Mouse (Mus musculus): Measurements from ENCODE around the gene Cend1.
A peak's percentile ranks its signal among the peaks of the same experiment; 100 is the strongest.
"Not testable (repeated sequence)": the region's sequence is repeated elsewhere in the genome, so short reads cannot be mapped to it uniquely, and the experiment has no call there.

Gene Cend1

DNA sequence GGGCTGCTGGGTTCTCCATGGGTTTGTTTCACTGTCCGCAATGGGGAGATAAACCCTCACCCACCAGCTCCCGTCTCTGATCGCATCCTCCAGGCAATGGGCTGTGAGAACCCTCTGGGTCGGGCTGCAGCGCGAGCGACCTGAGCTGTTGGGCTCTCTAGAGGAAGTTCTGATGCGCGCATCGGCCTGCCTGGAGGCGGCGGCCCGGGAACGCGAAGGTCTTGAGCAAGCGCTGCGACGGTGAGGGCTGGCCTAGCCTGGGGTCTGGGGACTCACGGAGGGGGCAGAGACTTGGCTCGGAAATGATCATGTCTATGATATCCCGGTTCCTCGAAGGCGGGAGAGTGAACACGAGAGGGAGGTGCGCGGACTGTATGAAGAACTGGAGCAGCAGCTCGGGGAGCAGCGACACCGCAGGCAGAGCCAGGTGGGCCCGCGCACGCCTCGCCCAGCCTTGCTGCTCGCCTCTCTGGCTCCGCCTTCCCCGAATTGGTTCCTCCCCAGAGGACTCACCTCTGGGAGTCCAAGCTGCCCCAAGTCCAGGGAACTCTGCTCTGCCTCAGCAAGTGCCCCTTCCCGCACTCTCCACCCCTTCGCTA lies 35.4 kb upstream of the Cend1 start:
- DNase-seq = no peak

GRCm38 (mm10) chr7:141463824-141464602 lies 34.7 kb upstream of the Cend1 start:
- no peak for DNase-seq

DNA sequence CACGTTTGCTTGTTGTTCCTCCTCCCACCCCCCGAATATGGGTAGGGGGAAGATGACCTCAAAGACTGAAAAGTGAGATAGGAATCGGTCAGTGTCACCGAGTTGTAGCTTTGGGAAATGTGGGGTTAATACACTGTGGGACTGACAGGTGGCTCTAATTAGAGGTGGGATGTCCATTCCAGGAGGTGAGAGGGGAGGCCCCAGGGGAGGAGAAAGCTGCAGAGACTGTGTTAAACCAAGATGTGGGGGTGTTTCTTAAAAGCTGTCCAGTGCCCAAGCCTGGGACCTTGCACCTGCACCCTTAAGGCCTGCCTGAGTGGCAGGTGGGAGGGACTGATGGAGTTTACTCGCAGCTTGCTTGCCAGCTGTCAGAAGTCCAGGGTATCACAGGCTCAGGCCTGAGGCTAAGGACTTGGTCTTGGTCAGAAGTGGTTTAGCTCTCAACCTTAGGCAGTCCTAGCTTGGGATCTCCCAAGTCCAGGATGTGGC lies 33.1 kb upstream of the Cend1 start:
- DNase-seq = no peak

DNA sequence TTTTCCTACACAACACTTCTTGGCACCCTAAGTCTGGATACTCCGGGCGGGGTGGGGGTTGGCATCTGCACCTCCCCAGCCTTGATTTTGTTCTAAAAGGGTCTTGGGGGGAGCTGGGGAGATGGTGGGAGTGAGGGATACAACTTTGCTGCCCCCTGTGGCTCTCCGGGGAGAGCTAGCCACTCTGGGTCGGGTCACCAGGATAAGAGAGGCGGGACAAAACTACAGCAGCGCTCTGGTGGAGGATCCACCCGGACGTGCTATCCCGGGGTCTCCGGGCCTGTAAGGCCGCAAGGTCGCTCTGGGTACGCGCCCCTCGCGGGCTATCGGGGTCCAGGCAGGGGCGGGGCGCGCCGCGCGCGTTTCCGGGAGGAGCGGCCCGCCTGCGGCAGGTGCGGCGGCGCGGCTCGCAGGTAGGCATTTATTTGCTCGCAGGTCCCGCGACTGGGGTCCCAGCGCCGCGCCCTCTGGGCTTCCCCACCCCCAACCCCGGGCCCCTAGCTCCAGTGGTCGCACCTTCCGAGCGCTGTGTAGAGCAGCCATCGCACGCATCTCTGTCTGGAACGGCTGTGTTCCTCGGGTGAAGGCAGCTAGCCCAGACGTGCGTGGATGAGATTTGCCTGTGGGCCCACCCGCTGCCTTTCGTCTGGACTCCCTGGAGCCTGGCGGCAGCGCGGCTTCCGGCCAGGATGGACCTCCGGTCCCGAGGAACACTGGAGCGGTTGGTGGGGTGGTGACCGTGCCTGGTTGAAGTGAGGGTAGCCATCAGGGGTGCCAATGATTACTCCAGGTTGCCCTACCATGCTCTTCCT lies 32.4 kb upstream of the Cend1 start:
- no peak for DNase-seq

GRCm38 (mm10) chr7:141460391-141461113 lies 31.3 kb upstream of the Cend1 start, which contains the start of gene Cracr2b:
Gene Cracr2b (plus strand): TSS chr7:141461094.
- DNase-seq = peak; percentile 80

- no peak for DNase-seq
Measured at GRCm38 (mm10) chr7:141460001-141460390, 30.7 kb upstream of the Cend1 start.

DNA sequence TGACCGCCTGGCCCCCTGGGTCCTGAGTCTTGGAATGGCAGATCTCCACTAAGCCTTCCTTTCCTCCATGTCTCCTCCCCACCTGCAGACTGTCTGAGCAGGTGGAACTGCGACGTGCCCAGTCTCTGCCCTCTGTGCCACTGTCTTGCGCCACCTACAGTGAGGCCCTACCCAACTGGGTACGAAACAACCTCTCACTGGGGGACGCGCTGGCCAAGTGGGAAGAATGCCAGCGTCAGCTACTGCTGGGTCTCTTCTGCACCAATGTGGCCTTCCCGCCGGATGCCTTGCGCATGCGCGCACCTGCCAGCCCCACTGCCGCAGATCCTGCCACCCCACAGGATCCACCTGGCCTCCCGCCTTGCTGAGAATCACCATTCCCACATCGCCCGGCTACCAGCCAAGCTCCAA lies 30.0 kb upstream of the Cend1 start:
- no peak for DNase-seq

DNA sequence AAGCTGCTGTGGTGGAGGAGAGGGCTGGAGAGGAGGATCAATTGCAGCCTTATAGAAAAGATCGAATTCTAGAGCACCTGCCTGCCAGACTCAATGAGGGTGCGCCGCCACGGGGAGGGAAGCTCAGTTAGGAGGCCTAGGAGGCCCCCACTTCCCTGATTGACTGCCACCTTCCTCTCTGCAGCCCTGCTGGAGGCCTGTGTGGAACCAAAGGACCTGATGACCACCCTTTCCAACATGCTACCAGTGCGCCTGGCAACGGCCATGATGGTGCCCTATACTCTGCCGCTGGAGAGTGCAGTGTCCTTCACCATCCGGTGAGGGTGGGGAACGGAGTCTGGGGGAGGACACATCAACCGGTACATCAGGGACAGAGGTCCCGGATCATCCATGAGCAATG lies 29.4 kb upstream of the Cend1 start:
- DNase-seq = no peak

- no peak for DNase-seq
Measured at GRCm38 (mm10) chr7:141457986-141458660, 28.8 kb upstream of the Cend1 start.

DNA sequence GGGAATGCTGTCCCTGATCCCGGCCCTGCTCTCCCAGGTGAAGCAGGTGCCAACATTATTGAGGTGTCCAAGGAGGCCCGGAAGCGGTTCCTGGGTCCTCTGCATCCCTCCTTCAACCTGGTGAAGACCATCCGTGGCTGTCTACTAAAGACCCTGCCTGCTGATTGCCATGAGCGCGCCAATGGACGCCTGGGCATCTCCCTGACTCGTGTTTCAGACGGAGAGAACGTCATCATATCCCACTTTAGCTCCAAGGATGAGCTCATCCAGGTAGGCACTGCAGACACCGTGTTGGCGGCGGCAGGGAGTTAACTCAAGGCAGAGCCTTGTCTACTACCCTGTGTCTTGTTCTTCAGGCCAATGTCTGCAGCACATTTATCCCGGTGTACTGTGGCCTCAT lies 27.9 kb upstream of the Cend1 start:
- DNase-seq = no peak

GRCm38 (mm10) chr7:141456739-141457138 lies 27.4 kb upstream of the Cend1 start:
- no peak for DNase-seq

DNA sequence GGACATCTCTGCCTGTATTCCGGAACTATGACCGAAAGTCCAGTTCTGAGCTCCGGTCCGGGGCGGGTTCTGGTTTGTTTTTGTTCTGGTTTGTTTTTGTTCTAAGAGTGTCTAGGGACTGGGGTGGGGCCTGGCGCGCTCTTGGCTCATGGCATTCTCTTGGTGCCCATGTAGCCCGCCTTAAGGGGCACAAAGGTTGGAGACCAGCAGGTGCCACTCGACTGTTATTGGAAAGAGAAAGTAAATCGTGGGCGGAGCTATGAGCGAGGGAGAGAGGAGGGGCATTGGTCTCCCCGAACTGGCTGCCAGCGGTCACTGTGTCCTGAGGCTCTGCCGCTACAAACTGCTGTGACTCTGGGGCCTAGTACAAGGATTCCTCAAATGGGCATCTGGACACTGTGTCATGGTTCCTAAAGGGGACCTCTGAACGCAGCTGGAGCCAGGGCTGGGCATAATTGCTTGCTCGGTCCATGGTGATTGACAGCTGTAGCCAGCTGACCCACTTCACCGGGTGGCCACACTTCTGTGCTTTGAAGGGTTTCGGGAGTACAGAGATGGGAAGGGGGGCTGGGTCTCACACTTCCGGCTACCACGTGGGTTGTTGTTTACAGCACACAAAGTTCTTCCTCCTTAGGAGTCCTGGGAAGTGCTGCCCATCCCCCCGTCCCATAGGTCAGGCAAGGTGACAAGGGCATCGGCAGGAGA lies 26.5 kb upstream of the Cend1 start:
- DNase-seq = peak; percentile 66

GRCm38 (mm10) chr7:141454967-141455551 lies 25.8 kb upstream of the Cend1 start, which contains the start of gene Pnpla2:
Gene Pnpla2 (plus strand): TSS chr7:141455198.
- peak; percentile 92 for DNase-seq

- no peak for DNase-seq
Measured at GRCm38 (mm10) chr7:141453636-141454035, 24.3 kb upstream of the Cend1 start.

DNA sequence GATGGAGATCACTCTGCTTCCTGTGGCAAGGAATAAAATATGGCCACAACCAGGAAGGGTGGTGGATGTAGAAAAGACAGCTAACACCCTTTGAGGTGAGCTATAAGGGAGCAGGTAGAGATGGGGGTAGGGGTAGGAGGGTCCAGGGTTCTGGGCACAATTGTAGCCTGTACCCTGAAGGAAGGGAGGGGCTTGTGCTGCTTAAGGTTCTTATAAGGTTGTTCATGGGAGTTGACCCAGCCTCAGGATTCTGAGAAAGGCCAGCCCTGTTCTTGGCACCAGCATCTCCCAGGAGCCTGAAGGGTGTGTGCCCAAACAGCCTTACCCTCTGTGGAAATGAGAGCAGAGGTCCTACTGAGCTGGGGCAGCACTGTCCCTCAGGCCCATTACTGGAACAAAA lies 22.6 kb upstream of the Cend1 start:
- DNase-seq = no peak

DNA sequence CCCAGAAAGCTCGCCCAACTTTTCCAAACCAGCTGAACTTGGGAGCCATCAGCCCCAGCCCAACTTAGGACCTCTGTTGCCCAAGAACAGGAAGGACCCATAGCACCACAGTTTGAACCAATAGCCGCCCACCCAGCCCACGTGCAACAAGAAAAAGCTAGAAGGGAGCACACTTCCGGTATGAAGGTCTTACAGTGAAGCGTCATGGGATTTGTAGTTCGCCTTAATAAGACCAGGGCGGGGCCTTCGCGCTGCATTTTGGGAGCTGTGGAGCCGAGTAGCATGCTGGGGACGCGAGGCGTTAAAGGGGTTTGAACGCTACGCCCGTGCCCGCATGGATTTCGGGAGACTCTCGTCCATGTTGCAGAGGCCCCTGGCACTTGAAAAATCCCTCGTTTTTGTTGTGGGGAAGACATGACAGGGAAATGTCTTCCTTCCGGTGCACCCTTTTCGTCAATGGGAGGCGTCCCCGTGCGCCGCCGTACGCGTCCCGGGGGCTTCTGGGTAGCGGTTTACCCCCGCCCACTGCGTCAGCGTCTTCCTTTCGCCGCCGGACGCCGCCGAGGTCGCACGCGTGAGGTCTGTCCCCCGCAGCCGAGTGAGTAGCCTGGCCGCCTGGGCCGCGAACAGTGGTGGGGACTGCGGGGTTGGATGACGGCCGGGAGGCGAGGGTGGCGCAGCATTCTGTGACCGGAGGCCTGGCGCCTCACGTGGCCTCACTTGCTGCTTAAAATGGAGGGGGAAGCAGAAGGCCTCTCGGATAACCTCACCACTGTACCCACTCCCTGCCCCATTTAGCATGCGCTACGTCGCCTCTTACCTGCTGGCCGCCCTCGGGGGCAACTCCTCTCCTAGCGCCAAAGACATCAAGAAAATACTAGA lies 18.1 kb upstream of the Cend1 start, which contains the start of gene Rplp2:
Gene Rplp2, plus strand, starts transcription at position 261 of the 882 bp plus-strand sequence.
- DNase-seq = peak; percentile 96

DNA sequence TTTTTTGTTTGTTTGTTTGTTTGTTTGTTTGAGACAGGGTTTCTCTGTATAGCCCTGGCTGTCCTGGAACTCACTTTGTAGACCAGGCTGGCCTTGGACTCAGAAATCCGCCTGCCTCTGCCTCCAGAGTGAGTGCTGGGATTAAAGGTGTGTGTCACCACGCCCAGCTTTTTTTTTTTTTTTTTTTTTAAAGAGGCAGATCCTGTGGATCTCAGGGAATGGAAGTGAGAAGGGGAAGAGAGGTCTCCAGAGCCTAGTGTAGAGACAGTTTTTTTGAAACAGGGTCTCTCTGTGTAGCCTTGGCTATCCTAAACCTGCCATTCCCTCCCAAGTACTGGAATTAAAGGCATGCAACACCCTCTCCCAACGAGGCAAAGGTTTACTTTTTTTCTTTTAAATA lies 17.1 kb upstream of the Cend1 start:
- not testable (repeated sequence) for DNase-seq

GRCm38 (mm10) chr7:141443828-141444237 lies 14.5 kb upstream of the Cend1 start, which contains the start of gene Pidd1:
Gene Pidd1 (minus strand): TSS chr7:141444025.
- no peak for DNase-seq

- no peak for DNase-seq
Measured at GRCm38 (mm10) chr7:141443081-141443821, 14.0 kb upstream of the Cend1 start.
